Mouse (Mus musculus) forebrain, postnatal 0 days (tissue): ENCODE data around the gene Mob3b. TPM values are rescaled to one million over a fixed set of nuclear protein-coding genes. Genes with fewer than 3 reads are reported as not detected.

Experiments used
- ATAC-seq: fragments of 200-750 bp; cut with Nextera tagmentation; 2 replicates; pipeline ENCODE4 v1.8.0; 2017; ENCODE audit warnings: mild to moderate bottlenecking, moderate library complexity
- DNase-seq: peaks from one replicate; pipeline ENCODE4 v3.0.0-alpha.2; 2015
- H3K27ac ChIP-seq: fragments of 300-500 bp; sonication (generic); 2 replicates; pipeline ENCODE4 v1.5.1; 2014; ENCODE audit warnings: low read depth, mild to moderate bottlenecking, antibody characterized with exemption, low read length, moderate library complexity, mixed read lengths
- H3K27me3 ChIP-seq: fragments of 300-500 bp; sonication (generic); 2 replicates; pipeline ENCODE4 v1.6.1; 2014; ENCODE audit warnings: mild to moderate bottlenecking, low read length, mixed read lengths; ENCODE audit not compliant: insufficient read depth
- H3K36me3 ChIP-seq: fragments of 300-500 bp; sonication (generic); 2 replicates; pipeline ENCODE4 v1.6.1; 2014; ENCODE audit warnings: mild to moderate bottlenecking, moderate library complexity; ENCODE audit not compliant: insufficient read depth
- H3K4me1 ChIP-seq: fragments of 300-500 bp; sonication (generic); 2 replicates; pipeline ENCODE4 v1.6.1; 2014; ENCODE audit warnings: antibody characterized with exemption; ENCODE audit not compliant: insufficient read depth
- H3K4me2 ChIP-seq: fragments of 300-500 bp; sonication (generic); 2 replicates; pipeline ENCODE4 v1.6.1; 2014; ENCODE audit warnings: low read depth, mild to moderate bottlenecking, moderate library complexity
- H3K4me3 ChIP-seq: fragments of 300-500 bp; sonication (generic); 2 replicates; pipeline ENCODE4 v1.5.1; 2014; ENCODE audit warnings: low read depth, low read length, mixed read lengths
- H3K9ac ChIP-seq: fragments of 300-500 bp; sonication (generic); 2 replicates; pipeline ENCODE4 v1.6.1; 2014; ENCODE audit warnings: mild to moderate bottlenecking
- H3K9me3 ChIP-seq: fragments of 300-500 bp; sonication (generic); 2 replicates; pipeline ENCODE4 v1.6.1; 2016; ENCODE audit warnings: low read length
- CTCF ChIP-seq: sonication (generic); IDR thresholded peaks from 2 replicates; pipeline ENCODE4 v1.5.1; 2016; ENCODE audit warnings: antibody characterized with exemption, control low read depth, low read depth
- WGBS: fragments of 180-500 bp; shearing (Covaris S2); extraction: QIAGEN DNeasy Blood & Tissue Kit; methylation state at CpG from one replicate; pipeline ENCODE4 v1.1.7; 2014; 5-methylcytosine and 5-hydroxymethylcytosine counted together
- polyA plus RNA-seq: library from polyadenylated mRNA; unstranded; fragments of >200 nt; fragmentation: Nextera tagmentation; extraction: Ambion mirVana; gene quantifications from 2 replicates; pipeline ENCODE4 v1.2.1, GENCODE M21; 2015
- total RNA-seq: library from RNA; depleted of rRNA; stranded (reverse); fragments of >200 nt; gene quantifications from 2 replicates; pipeline ENCODE4 v1.2.3, GENCODE M21; 2014

Gene Mob3b
- total and polyA plus RNA-seq, 2 experiments from 2014 or later = 3.0 to 4.3 TPM

DNA sequence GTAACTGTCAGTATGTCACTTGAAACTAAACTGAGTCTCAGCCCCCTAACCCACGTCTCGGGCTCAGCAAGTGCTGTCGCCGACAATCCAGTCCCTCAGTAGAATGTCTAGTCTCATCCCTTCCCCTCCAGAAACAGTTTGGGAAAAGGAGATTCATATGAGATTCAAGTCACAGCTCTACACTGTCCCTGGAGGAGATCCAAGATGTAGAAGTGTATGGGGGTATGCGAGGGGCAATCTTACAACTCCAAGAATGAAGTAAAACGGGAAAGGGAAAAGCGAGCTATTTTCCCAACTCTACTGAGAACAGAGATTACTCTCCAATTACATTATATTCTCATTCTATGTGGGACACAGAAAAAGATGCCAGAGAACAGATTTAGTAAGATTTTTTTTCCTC, 106.1 kb downstream of the Mob3b start:
- H3K27ac ChIP-seq = no peak overlapping the region
- DNase-seq = no peak
- WGBS = 60% methylated on average over 7 of the region's 7 CpGs
- H3K4me1 ChIP-seq = no peaks in the 10 kb centered on the region
- no peak overlapping the region for H3K4me3 ChIP-seq
- no peaks in the 10 kb centered on the region for H3K9me3 ChIP-seq
- H3K4me2 ChIP-seq = no peak overlapping the region
- no peak overlapping the region for H3K9ac ChIP-seq
- H3K27me3 ChIP-seq = no peaks in the 10 kb centered on the region
- ATAC-seq = peak; percentile 51
- no peak for TF ChIP-seq CTCF
- H3K36me3 ChIP-seq = no peaks in the 10 kb centered on the region

GRCm38 (mm10) chr4:35049742-35050058, 107.6 kb downstream of the Mob3b start:
- no peak for TF ChIP-seq CTCF
- no peaks in the 10 kb centered on the region for H3K9me3 ChIP-seq
- ATAC-seq = no peak
- H3K27ac ChIP-seq = no peak overlapping the region
- WGBS = 76% methylated on average over 5 of the region's 5 CpGs
- H3K4me3 ChIP-seq = no peak overlapping the region
- H3K27me3 ChIP-seq = no peaks in the 10 kb centered on the region
- H3K36me3 ChIP-seq = no peaks in the 10 kb centered on the region
- H3K4me2 ChIP-seq = no peak overlapping the region
- H3K4me1 ChIP-seq = no peaks in the 10 kb centered on the region
- no peak for DNase-seq
- H3K9ac ChIP-seq = no peak overlapping the region

DNA sequence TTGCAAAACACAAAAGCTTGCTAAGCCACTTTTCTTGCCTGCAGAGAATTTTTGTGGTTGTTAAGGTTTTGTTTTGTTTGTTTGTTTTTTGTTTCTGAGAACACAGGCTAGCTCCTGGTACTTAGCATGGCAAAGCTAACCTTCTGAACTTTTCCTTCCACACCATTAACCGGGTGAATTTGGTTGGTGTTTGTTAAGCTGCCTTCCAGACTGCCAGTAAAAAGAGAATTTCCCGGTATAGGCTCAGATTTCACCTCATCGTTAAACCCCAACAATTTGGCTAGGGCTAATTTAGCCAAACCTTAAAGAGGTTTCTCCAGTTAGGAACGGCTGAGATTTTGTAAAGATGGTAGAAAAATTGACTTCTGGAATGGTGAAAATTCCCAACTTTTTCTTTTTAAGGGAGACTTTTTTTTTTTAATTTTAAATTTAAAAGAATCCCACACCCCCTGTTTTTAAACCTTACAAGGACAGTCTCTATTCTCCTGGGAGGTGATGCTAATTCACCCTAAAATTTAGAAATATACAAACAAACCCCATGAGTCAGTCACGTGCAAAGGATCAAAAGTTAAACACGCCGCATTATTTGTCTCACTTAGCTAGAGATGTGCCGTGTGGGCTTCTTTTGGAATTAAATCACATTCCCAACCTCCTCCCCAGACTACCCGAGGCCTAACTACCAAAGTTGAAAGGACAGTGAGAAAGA, 108.1 kb downstream of the Mob3b start:
- Histone ChIP-seq H3K9me3 (no peaks in the 10 kb centered on the region), H3K9ac (no peak overlapping the region), H3K4me3 (no peak overlapping the region), H3K4me2 (no peak overlapping the region), H3K4me1 (no peaks in the 10 kb centered on the region), H3K27ac (no peak overlapping the region), H3K27me3 (no peaks in the 10 kb centered on the region), H3K36me3 (no peaks in the 10 kb centered on the region)
- DNase-seq (no peak), ATAC-seq (no peak)
- no peak for TF ChIP-seq CTCF
- 40% methylated on average over 9 of the region's 9 CpGs for WGBS

DNA sequence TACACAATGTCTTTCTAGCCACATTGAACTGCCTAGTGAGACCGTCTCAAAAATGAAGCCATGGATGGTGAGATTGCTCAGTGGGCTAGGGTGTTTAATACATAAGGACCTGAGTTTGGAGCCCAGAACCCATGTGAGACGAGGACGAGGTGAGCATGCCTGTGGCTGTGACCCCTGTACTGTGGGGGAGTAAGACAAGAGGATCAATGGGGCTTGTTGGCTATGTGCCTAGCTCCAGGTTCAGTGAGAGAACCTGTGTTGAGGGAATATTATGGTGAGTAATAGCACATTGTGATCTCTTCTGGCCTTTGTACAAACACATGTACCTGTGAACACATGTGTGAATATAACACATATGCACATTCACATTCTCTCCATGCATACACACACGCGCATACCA, 116.4 kb downstream of the Mob3b start:
- ATAC-seq (no peak), DNase-seq (no peak)
- Histone ChIP-seq H3K4me3 (no peak overlapping the region), H3K36me3 (no peaks in the 10 kb centered on the region), H3K4me1 (no peaks in the 10 kb centered on the region), H3K4me2 (no peak overlapping the region), H3K27me3 (no peaks in the 10 kb centered on the region), H3K9me3 (no peaks in the 10 kb centered on the region), H3K27ac (no peak overlapping the region), H3K9ac (no peak overlapping the region)
- WGBS = 93% methylated on average over 5 of the region's 5 CpGs
- TF ChIP-seq CTCF = no peak

DNA sequence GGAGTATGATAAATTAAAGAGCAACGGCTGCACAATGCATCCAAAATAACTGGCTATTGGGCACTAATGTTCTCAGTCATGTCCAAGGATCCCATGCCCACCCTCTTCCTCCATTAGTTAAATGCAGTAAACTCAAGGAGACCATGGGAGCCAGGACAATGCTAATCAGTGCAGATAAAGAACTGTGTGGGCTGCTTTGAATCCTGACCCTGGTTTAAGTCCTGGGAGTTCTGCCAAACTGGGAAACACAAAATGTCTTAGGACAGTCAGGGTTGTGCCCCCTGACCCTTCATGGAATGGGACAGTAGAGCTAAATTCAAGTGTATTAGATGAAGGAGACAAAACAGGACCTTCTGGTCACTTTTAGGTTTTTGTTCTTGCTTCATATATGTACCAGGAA, 117.0 kb downstream of the Mob3b start:
- WGBS = 87% methylated on average over 1 of the region's 1 CpGs

GRCm38 (mm10) chr4:35037824-35038223, 119.5 kb downstream of the Mob3b start:
- Histone ChIP-seq H3K4me3 (no peak overlapping the region), H3K4me2 (no peak overlapping the region), H3K4me1 (no peaks in the 10 kb centered on the region), H3K36me3 (no peaks in the 10 kb centered on the region), H3K9ac (no peak overlapping the region), H3K9me3 (no peaks in the 10 kb centered on the region), H3K27me3 (no peaks in the 10 kb centered on the region), H3K27ac (no peak overlapping the region)
- DNase-seq = no peak
- WGBS = 89% methylated on average over 2 of the region's 2 CpGs
- ATAC-seq = no peak
- TF ChIP-seq CTCF = no peak

More for the DNA sequence above, 117.0 kb downstream of the Mob3b start:
- H3K9ac ChIP-seq = no peak overlapping the region
- DNase-seq = no peak
- no peak for TF ChIP-seq CTCF
- H3K27ac ChIP-seq = no peak overlapping the region
- no peaks in the 10 kb centered on the region for H3K36me3 ChIP-seq
- no peak overlapping the region for H3K4me3 ChIP-seq
- H3K4me1 ChIP-seq = no peaks in the 10 kb centered on the region
- ATAC-seq = no peak
- H3K4me2 ChIP-seq = no peak overlapping the region
- no peaks in the 10 kb centered on the region for H3K27me3 ChIP-seq
- no peaks in the 10 kb centered on the region for H3K9me3 ChIP-seq

DNA sequence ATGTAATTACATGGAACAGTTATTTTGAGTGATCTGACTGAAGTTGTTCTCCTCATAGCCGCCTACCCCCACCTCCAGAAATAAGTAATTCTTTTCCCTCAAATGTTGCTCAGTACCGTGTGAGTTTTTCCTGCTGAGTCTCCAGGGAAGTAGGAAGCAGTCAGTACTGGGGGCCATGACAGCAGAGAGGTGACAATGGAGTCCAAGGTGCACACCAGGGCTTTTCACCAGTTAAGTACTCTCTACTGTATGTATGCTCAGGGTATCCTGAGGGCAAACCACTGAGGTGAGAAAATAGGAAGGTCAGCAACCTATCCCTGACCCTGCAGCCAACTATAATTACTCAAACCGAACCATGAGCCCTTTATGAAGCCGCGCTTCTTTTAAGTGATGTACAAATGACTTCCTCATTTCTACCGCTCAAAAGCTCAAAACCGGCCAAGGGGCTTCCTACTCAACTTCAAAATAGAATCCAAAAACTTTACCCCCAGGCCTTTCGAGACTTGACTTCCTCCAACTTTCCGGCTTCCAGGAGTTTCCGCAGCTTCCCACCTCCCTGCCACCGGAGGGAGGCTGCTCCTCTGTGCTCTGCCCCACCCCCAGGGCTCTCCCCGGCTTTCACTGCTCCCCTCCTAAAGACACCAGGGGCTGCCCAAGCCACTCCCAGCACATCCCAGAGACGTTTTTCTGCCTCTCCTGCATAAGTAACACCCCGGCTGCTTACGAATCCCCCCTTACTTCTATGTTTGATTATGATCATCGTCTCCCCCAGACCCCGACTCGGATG, 122.6 kb downstream of the Mob3b start:
- WGBS = 67% methylated on average over 18 of the region's 18 CpGs
- no peak for ATAC-seq

More for the DNA sequence above, 122.6 kb downstream of the Mob3b start:
- no peaks in the 10 kb centered on the region for H3K36me3 ChIP-seq
- no peaks in the 10 kb centered on the region for H3K9me3 ChIP-seq
- H3K27me3 ChIP-seq = no peaks in the 10 kb centered on the region
- no peak overlapping the region for H3K9ac ChIP-seq
- DNase-seq = no peak
- H3K4me3 ChIP-seq = no peak overlapping the region
- no peak for TF ChIP-seq CTCF
- no peak overlapping the region for H3K27ac ChIP-seq
- no peak overlapping the region for H3K4me2 ChIP-seq
- no peaks in the 10 kb centered on the region for H3K4me1 ChIP-seq
